Mouse (Mus musculus) hematopoietic stem cell, adult 5-6 weeks (primary cell): ENCODE measurements around the gene Haus2. TPM values are rescaled to one million over a fixed set of nuclear protein-coding genes. Genes with fewer than 3 reads are reported as not detected.

Experiments
- ATAC-seq, 2 experiments: fragments of 125-278 bp in 1 of 2; replicated peaks in 1 of 2; 2 replicates each; pipeline ENCODE4 v1.8.0; 2016 to 2017; ENCODE audit warnings: inconsistent platforms in 2 of 2, mild to moderate bottlenecking in 2 of 2, moderate number of reproducible peaks in 2 of 2, low read depth in 1 of 2, moderate TSS enrichment in 1 of 2; ENCODE audit not compliant: low FRiP score in 2 of 2, poor library complexity in 2 of 2, severe bottlenecking in 2 of 2, insufficient read depth in 1 of 2, low TSS enrichment in 1 of 2
- total RNA-seq: library from RNA; stranded (forward); fragments of 172-1452, 232-1000 nt; gene quantifications from 2 replicates; pipeline ENCODE4 v1.2.3, GENCODE M21; 2017

The Haus2 gene
- total RNA-seq, 1 experiment from 2014 or later = 16.2 TPM

GRCm38 (mm10) chr2:120655905-120656304 lies 46.7 kb downstream of the Haus2 start:
- no peak for ATAC-seq

DNA sequence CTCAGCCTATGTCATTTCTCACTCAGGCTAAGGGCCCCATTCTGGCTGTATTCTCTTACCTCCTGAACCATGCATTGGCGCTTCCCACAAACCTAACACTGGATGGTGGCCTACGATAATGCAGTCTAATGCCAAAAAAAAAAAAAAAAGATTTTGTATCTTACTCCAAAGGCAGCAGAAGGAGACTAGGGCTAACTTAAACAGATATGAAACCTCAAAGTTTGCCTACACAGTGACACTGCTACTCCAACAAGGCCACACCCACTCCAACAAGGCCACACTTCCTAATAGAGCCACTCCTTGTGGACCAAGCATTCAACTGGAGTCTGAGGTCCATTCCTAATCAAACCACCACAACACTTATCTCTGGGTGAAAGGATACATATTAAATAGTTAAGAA lies 47.5 kb downstream of the Haus2 start:
- ATAC-seq = no peak

GRCm38 (mm10) chr2:120658486-120658885 lies 49.3 kb downstream of the Haus2 start:
- no peak for ATAC-seq

GRCm38 (mm10) chr2:120659318-120659717 lies 50.1 kb downstream of the Haus2 start:
- no peak for ATAC-seq

GRCm38 (mm10) chr2:120660486-120661078 lies 51.4 kb downstream of the Haus2 start:
- ATAC-seq = peak in 1 of 2 experiments; percentile 45; a peak in 1 of 4 replicates

- no peak for ATAC-seq
These were observed 53.6 kb downstream of the Haus2 start for GRCm38 (mm10) chr2:120662766-120663165.

DNA sequence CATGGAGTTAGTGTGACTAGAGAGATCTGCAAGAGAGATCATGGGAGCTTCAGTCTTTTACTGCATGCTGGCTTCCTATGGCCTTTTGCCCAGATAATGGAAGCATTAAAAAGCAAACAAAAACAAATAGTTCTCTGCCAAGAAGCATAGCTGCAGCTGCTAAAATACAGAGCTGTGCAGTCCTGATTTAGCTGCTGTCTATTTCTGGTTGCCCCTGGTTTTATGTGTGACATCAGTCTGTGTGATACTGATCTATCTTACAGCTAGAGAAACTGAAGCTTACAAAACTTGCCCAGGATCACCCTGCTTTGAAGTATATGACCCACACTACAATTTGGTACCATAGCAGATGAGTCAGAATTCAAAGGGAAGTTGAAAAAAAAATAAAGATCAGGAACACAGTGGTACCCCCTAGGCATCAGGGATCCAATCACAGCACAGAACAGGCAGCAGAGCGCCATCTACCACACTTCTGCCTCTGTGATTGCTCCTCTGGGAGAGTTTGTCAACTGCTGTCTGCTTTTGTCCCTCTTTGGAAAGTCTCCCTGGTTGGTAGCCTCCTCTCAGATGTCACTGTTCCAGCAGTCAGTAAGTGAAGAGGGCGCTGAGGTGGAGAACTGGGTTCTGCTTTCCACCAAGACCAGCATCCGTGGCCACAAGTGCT lies 54.4 kb downstream of the Haus2 start:
- no peak for ATAC-seq

- ATAC-seq = no peak
These were observed 58.3 kb downstream of the Haus2 start for GRCm38 (mm10) chr2:120667446-120667845.

- no peak for ATAC-seq
These were observed 61.1 kb downstream of the Haus2 start for GRCm38 (mm10) chr2:120670253-120670652.

Other genes with a start within 250 kb of the Haus2 start
- gene Ganc, start 205.5 kb upstream of the Haus2 start, total RNA-seq = 17.2 and 28.5 TPM in 2 replicates
- gene Tmem87a, start 205.3 kb upstream of the Haus2 start, total RNA-seq = 62.5 and 65.4 TPM in 2 replicates
- 4.3 and 6.0 TPM in 2 replicates for gene Capn3, start 153.4 kb upstream of the Haus2 start, total RNA-seq
- 85.1 and 133 TPM in 2 replicates for gene Zfp106, start 45.5 kb upstream of the Haus2 start, total RNA-seq
- gene Snap23, start 41.7 kb upstream of the Haus2 start, total RNA-seq = 77.4 and 146 TPM in 2 replicates
- gene Lrrc57, start 137 bp downstream of the Haus2 start, total RNA-seq = 18.3 and 20.9 TPM in 2 replicates
- gene Stard9, start 19.7 kb downstream of the Haus2 start, total RNA-seq = 1.8 and 3.1 TPM in 2 replicates
- gene Cdan1, start 240.7 kb downstream of the Haus2 start, total RNA-seq = 18.5 and 20.7 TPM in 2 replicates
- gene Ttbk2, start 241.2 kb downstream of the Haus2 start, total RNA-seq = 9.4 and 10.1 TPM in 2 replicates